Mouse (Mus musculus): ENCODE data around the gene Ankrd60.

DNA sequence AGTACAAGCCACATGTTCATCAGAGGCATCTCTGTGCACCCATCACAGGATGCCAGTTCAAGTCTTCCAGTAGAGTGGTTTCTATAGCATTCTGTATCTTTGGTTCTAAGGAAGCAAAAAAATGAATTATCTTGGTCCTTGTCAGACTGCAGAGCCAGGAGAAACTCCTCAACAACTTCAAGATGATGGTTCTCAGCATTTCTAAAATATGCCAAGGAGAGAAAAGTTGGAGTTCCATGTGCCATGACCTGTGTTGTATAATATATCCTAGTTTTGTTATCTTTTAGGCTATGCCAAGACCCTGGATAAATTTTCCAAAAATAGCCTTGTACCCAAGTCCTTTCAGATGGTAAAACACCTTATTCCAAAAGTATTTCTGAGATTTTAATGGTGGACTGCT lies 2.9 kb upstream of the Ankrd60 start:
- no peak for TF ChIP-seq CTCF (IDR thresholded peaks at IDR 0.05; ENCODE audit: low read depth, low read length)
- TF ChIP-seq POLR2A (IDR thresholded peaks at IDR 0.05; ENCODE audit: borderline replicate concordance, low read depth, low read length), result no peak
